Mouse (Mus musculus) small intestine, adult 2 months (tissue): ENCODE data around the gene Tfap2a.

Experiments used
- CTCF ChIP-seq: fragments of 200-500 bp; IDR thresholded peaks from 2 replicates; pipeline ENCODE4 v1.5.1; 2012; ENCODE audit warnings: low read depth, mild to moderate bottlenecking, control low read depth, inconsistent platforms, low read length, moderate library complexity, mixed read lengths; ENCODE audit not compliant: insufficient replicate concordance, insufficient read length; ENCODE audit errors: extremely low read depth
- POLR2A ChIP-seq: fragments of 200-500 bp; IDR thresholded peaks from 2 replicates; pipeline ENCODE4 v1.6.1; 2012; ENCODE audit warnings: low read depth, mild to moderate bottlenecking, control low read depth, inconsistent platforms, low read length, moderate library complexity

DNA sequence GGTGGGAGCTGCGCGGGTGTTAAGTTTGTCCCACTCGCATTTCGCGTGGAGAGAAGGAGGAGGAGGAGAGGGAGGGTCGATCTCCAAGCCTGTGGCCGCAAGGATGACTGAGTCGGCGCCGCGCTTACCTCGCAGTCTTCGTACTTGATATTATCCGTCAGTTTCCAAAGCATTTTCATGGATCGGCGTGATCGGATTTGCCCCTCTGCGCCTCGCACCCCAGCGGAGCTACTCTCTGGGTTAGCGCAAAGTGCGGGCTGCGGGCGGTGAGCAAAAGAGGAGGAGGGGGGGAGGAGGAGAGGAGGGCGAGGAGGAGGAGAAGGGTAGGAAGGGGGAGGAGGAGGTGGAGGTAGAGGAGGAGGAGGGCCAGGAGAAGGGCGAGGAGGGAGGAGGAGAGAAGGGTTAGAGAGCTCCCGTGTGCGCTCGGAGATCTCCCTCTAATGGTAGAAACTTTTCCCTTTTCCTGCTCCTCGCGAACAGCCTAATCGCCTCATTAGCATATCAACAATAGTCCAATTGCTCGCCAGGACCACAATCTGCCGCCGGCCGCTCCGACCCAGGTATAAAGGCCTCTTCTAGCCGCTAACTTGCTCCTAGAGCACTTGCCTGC, 4.5 kb downstream of the Tfap2a start:
- no peak for TF ChIP-seq POLR2A
- 0 out of 2 replicates have a peak, but pooled peaks have one; percentile 15 for TF ChIP-seq CTCF
